Mouse (Mus musculus): ENCODE results near the gene Dus3l.

The Dus3l gene

GRCm38 (mm10) chr17:56792588-56792987 lies 28.0 kb downstream of the Dus3l start:
- no peak for DNase-seq (ENCODE audit: low read depth, low spot score)

- DNase-seq (ENCODE audit: low read depth, low spot score) = no peak
Observed at GRCm38 (mm10) chr17:56793614-56794319, 29.2 kb downstream of the Dus3l start.

DNA sequence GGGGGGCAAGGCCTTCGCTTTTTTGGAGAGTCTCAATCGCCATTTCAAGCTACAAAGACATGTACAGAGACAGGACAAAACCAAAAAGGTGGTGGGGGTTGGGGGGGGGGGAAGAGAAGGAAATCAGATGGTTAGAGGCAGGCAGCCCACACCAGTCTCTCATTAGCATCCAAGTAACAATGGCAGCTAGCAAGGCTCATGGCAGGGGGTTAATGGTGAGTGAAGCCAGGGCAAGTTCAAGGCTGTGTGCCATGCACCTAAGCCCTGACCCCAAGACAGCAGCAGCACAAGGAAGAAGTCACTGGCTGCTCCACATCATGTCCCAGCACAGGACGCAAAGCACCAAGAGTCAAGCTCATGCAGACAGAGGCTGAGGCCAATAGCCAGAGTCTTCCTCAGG lies 34.7 kb downstream of the Dus3l start:
- DNase-seq (ENCODE audit: low read depth, low spot score) = no peak

DNA sequence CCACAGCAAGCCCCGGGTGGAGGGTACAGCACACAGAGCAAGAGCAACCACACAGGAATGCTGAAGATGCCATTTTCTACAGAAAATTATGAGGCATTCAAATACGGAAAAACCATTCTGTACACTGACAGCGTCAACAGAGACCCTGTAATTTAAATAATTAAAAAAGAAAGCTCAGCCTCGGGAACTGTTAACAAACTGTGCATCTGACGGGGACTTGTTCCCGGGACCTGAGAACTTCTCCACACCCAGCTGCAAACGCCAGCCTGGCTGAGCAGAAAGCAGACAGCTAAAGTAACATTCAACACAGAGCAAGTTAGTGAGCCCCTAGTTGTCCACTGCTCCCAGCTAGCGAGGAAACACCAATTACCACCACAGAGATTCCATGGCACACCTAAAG lies 37.5 kb downstream of the Dus3l start:
- no peak for DNase-seq (ENCODE audit: low read depth, low spot score)

DNA sequence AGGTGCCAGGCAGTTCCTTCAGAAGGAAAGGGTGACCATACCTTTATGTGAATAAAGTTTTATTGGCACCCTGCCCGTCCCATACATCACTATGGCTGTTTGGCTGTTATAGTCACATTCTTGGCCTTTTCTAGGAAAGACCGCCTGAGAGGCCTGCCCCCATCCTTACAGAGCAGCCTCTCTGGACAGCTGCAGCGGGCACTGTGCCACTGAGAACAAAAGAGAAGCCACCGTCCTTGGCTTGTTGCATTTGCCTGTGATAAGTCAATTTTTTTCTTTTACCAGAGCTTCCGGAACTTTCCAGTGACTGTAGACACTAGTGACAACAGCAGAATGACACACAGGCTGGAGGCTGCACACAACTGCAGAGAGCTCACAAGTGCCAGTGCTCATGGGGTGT lies 40.4 kb downstream of the Dus3l start:
- no peak for DNase-seq (ENCODE audit: low read depth, low spot score)

GRCm38 (mm10) chr17:56805784-56806183 lies 41.2 kb downstream of the Dus3l start:
- DNase-seq (ENCODE audit: low read depth, low spot score) = no peak

DNA sequence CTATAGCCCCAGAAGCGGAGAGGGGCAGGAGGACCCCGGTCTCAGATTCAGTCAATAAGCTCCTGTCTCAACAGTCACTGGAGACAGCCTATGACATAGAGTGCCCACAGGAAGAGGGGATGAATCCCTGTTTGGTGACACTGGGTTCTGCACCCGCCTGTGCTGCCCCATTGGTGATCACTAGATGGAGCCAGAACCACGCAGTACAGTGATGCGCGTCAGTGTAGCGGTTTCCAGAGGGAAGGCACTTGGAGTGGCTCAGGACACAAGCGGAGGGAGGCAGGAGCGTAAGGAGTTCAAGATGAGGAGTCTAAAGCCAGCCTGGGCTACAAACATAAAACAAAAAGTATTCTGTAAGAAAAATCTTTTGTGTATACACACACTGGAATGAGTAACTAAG lies 44.0 kb downstream of the Dus3l start:
- DNase-seq (ENCODE audit: low read depth, low spot score) = peak; percentile 76

GRCm38 (mm10) chr17:56810245-56810644 lies 45.7 kb downstream of the Dus3l start:
- peak; percentile 65 for DNase-seq (ENCODE audit: low read depth, low spot score)

DNA sequence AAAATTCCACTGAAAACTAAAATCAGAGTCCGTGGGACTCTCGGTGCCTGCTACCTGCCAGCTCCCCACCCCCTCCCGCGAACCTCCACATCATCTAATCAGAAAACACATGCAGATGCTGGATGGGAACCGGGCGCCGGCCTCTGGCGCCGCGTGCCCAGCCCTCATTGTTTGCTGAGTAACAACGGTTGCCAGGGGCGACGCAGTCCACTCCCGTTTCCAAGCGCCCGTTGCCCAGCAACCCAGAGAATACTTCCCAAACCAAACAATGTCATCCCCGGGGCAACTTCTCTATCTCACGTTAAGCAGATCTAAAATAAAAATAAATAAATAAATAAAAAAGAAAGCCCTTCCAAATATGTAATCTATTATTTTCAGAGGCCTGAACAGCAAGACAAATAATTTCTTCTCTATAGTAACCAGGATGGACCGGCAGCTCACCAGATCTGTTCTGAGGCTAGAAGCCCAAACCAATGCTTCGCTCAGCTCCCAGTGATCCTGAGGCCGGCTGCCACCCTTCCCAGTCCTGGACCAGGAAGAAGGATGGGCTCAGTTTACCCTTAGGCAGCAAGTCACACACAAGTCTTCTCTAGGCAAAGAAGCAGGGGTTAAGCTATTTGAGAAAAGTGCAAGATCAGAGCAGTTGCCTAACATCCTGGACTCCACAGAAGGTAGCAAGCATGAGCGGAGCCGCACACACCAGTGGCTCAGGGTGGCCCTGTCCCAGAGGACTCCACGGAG lies 49.9 kb downstream of the Dus3l start:
- DNase-seq (ENCODE audit: low read depth, low spot score) = peak; percentile 57

- no peak for DNase-seq (ENCODE audit: low read depth, low spot score)
Observed at GRCm38 (mm10) chr17:56815057-56815345, 50.4 kb downstream of the Dus3l start.

DNA sequence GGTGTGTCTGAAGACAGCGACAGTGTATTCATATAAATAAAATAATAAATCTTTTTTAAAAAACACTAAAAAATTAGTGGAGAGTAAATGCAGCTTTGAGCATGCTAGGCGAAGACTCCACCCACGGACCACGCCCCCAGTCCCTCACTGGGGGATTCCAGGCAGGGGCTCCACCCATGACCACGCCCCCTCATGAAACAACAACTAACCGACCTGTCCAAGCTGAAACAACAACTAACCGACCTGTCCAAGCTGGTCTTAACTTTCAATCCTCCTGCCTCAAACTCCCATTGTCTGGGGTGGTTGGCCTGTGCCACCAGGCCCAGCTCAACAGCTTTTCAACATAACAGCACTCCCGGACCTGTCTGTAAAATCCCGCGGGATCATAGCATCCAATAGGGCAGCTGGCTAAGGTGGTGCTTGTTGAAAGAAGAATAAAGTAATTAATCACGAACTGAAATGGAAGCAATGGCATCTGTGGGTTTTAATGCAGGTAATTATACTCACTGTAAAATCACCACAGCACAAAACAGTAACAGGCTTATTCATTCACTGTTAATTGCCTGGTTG lies 53.6 kb downstream of the Dus3l start:
- DNase-seq (ENCODE audit: low read depth, low spot score) = no peak

DNA sequence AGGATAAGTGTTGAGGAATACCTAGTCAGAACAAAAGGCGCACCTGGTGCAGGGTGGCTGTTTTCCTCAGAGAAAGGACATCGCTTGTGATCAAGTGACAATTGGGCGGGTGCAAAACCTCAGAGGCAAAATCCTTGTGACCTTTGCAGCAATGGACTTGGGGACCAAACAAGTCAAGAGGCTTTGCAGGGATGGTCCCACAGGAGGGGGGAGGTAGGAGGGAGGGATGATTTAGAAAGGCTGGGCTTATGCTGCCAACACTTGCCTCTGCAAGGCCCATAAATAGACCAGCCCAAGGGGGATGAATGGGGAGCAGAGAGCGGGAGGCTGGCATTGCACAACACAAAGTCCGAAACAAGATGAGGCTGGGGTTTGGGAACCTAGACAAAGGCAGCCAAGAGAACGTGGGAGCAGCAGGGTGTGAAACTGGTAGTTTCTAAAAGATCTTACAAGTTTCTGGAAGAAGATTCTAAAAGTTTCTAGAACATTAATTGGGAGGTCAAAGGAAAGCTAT lies 54.5 kb downstream of the Dus3l start:
- no peak for DNase-seq (ENCODE audit: low read depth, low spot score)

All from retina, postnatal 7 days (tissue).